9 mouse cellular contexts compared by ENCODE assay signal in genomic region chr13:37507146-37507545, GRCm38 (mm10).
DNase-seq lines count a peak whose midpoint lies in the region.
"Had no signal": no experiment of that assay in that cellular context is flagged by ENCODE, and none has a peak within 500 bp of the region (broad histone marks: within the 10 kb centered on the region; RNA-seq: fewer than 3 reads in every experiment).

No protein-coding gene starts in this region.

- peak; percentile 83 for DNase-seq in urinary bladder, postnatal 14 days (ENCODE audit: low spot score)
- no peak for DNase-seq in urinary bladder, adult 2 months (ENCODE audit: low spot score)
- DNase-seq in kidney, adult 9 months = peak; percentile 89
- peak; percentile 77 for DNase-seq in lung, postnatal 10 days
- DNase-seq in spleen, adult 12 weeks (ENCODE audit: low spot score) = no peak
- DNase-seq in frontal cortex, adult 2 months (ENCODE audit: extremely low spot score in 1 of 2, low spot score in 1 of 2) = no peak
- DNase-seq in frontal cortex, postnatal 25 days (ENCODE audit: low spot score in 2 of 2) = no peak
- DNase-seq: liver, embryonic 13.5 days; thymus, adult 2 months had no signal

Comparison
In these comparisons a context has a peak if more than half of its experiments do, and no peak if none do; other contexts are left out.
1. DNase-seq: peak in urinary bladder, postnatal 14 days (single experiment), kidney, adult 9 months (single experiment) and lung, postnatal 10 days (single experiment); none in urinary bladder, adult 2 months (single experiment), spleen, adult 12 weeks (single experiment), frontal cortex, adult 2 months (0 of 2) and frontal cortex, postnatal 25 days (0 of 2).